Mouse (Mus musculus) kidney, adult 2 months (tissue): ENCODE results near the gene Cmbl. TPM values are rescaled to one million over a fixed set of nuclear protein-coding genes. Genes with fewer than 3 reads are reported as not detected.

Experiments used
- DNase-seq: peaks from one replicate; pipeline ENCODE4 v3.0.0; 2021
- H3K27ac ChIP-seq: fragments of 200-500 bp; 2 replicates; pipeline ENCODE4 v1.5.1; 2012; ENCODE audit warnings: low read depth, low read length, control low read depth, inconsistent platforms; ENCODE audit not compliant: insufficient read depth
- H3K27me3 ChIP-seq: fragments of 200-500 bp; replicated peaks from 2 replicates; pipeline ENCODE4 v1.6.1; 2012; ENCODE audit warnings: mild to moderate bottlenecking, moderate library complexity, low read length, inconsistent platforms; ENCODE audit not compliant: control insufficient read depth, insufficient read depth
- H3K36me3 ChIP-seq: fragments of 200-500 bp; 2 replicates; pipeline ENCODE4 v1.6.1; 2012; ENCODE audit warnings: mild to moderate bottlenecking, moderate library complexity, low read length, inconsistent platforms; ENCODE audit not compliant: control insufficient read depth, insufficient read depth
- H3K4me1 ChIP-seq: fragments of 200-500 bp; 2 replicates; pipeline ENCODE4 v1.6.1; 2011; ENCODE audit warnings: low read length; ENCODE audit not compliant: control insufficient read depth, insufficient read depth
- H3K4me3 ChIP-seq: fragments of 200-500 bp; 2 replicates; pipeline ENCODE4 v1.5.1; 2011; ENCODE audit warnings: mild to moderate bottlenecking, low read depth, low read length, control low read depth; ENCODE audit not compliant: insufficient read depth
- CTCF ChIP-seq: fragments of 200-500 bp; conservative IDR thresholded peaks from 2 replicates; pipeline ENCODE4 v1.5.1; 2011; ENCODE audit warnings: low read depth, mild to moderate bottlenecking, control low read depth, low read length, moderate library complexity, mixed read lengths; ENCODE audit not compliant: insufficient read depth, insufficient read length
- POLR2A ChIP-seq: fragments of 200-500 bp; IDR thresholded peaks from one replicate; pipeline ENCODE4 v1.6.1; 2011; ENCODE audit warnings: low read depth, low read length, control low read depth
- WGBS: fragments of 180-500 bp; shearing (Covaris S2); methylation state at CpG from one replicate; pipeline ENCODE4 v1.1.7; 2018; 5-methylcytosine and 5-hydroxymethylcytosine counted together
- polyA plus RNA-seq: library from polyadenylated mRNA; depleted of rRNA; stranded (reverse); fragments of >200 nt; gene quantifications from 2 replicates; pipeline ENCODE4 v1.2.3, GENCODE M21; 2012

Gene Cmbl
- polyA plus RNA-seq, 1 experiment = 361 TPM

GRCm38 (mm10) chr15:31529811-31530658, 35.2 kb upstream of the Cmbl start:
- H3K27me3 ChIP-seq = no peaks in the 10 kb centered on the region
- H3K4me3 ChIP-seq = peak overlapping the region; percentile 98
- DNase-seq = peak; percentile 71
- H3K4me1 ChIP-seq = peaks cover 2% of the 10 kb centered on the region; the same call in 1 of the 2 replicates
- TF ChIP-seq POLR2A = no peak
- no peak for TF ChIP-seq CTCF
- peak overlapping the region; percentile 94 for H3K27ac ChIP-seq
- no peaks in the 10 kb centered on the region for H3K36me3 ChIP-seq
- 1% methylated on average over 54 of the region's 56 CpGs for WGBS

DNA sequence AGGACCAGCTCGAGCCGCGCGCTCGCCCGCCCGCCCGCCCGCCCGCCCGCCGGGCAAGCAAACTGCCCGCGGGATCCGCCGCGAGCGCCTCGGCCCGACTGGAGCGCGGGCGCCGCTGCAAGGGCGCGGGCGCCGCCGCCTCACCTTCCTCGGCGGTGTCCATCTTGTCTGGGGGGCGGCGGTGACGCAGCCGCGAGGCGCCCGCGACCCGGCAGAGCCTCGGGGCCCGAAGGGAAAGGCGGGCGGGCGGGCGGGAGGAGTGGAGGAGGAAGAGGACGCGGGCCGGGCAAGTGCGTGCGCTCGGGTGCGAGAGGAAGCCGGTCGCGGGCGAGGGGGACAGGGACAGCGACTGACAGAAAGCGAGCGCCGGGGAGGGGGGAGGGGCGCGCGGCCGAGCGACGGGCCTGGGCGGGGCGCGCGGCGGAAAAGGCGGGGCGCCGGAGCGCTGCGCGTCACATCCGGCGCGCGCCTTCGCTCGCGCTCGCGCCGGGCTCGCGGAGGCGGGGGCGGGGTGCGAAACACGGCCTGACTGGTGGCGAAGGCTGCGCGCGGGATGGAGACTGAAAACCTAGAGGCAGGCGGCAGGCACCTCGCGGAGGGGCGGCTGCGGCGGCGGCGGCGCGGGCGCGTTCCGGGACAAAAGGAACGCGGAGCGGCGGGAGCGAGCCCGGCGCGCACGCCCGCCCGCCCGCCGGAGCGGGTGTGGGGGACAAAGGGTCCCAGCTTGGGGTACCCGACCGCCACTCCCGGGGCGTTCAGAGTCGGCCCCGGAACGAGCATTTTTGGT, 34.3 kb upstream of the Cmbl start, which contains the start of gene March6:
TSS of gene March6 (minus strand) at position 395 of the 787 bp plus-strand sequence.
- peak; percentile 93 for DNase-seq
- under 1% methylated on average over 127 of the region's 132 CpGs for WGBS
- TF ChIP-seq POLR2A (no peak), CTCF (no peak)
- Histone ChIP-seq H3K4me3 (peak within 1 kb of the TSS; percentile 98), H3K27ac (peak within 1 kb of the TSS; percentile 94), H3K36me3 (no peaks in the 10 kb centered on the region), H3K4me1 (peaks cover 2% of the 10 kb centered on the region; the same call in 1 of the 2 replicates), H3K27me3 (no peaks in the 10 kb centered on the region)

DNA sequence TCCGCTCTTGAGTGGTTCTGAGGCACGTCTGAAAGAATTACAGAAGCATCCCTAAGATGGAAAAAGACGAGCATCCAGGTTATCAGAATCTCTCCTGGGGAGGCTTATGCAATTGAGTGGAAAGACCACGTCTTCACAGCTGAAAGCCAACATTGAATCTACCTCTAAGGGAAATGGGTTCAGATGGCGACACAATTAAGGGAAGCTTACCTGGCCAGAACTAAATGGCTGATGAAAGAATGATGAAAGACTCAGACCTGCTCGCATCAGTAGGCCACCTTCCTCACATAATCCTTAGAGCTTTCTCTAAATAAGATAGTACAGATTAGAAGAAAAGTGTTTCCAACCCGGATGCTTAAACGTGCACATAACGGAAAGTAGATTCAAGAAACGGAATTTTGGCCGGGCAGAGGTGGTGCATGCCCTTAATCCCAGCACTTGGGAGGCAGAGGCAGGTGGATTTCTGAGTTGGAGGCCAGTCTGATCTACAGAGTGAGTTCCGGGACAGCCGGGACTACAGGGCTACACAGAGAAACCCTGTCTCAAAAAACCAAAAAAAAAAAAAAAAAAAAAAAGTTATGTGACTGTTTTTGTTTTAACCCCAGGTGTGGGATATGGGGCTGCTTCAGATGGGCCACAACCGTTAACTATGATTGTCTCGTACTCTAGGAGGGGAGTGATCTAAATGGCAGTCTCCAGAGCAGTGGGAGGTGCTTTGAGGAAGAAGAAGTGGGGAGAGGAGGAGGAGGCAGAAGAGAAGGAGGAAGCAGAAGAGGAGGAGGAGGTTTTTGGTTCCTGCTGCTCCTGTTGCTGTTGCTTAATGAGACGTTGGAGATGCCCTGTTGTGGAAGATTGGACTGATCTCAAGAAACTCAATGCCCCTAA, 33.5 kb upstream of the Cmbl start:
- TF ChIP-seq CTCF = no peak
- no peak for TF ChIP-seq POLR2A
- peak overlapping the region; percentile 98 for H3K4me3 ChIP-seq
- no peaks in the 10 kb centered on the region for H3K36me3 ChIP-seq
- H3K27ac ChIP-seq = peak overlapping the region; percentile 42
- WGBS = 16% methylated on average over 16 of the region's 16 CpGs
- no peaks in the 10 kb centered on the region for H3K27me3 ChIP-seq
- DNase-seq = no peak
- peaks cover 2% of the 10 kb centered on the region; the same call in 1 of the 2 replicates for H3K4me1 ChIP-seq

- TF ChIP-seq POLR2A = no peak
- TF ChIP-seq CTCF = no peak
- no peak for DNase-seq
- no peaks in the 10 kb centered on the region for H3K36me3 ChIP-seq
- H3K27me3 ChIP-seq = no peaks in the 10 kb centered on the region
- H3K4me1 ChIP-seq = peaks cover 2% of the 10 kb centered on the region; the same call in 1 of the 2 replicates
- H3K4me3 ChIP-seq = no peak overlapping the region
- WGBS = 96% methylated on average over 2 of the region's 2 CpGs
- no peak overlapping the region for H3K27ac ChIP-seq
Measured at GRCm38 (mm10) chr15:31532331-31533021, 32.7 kb upstream of the Cmbl start.

GRCm38 (mm10) chr15:31533529-31533928, 31.7 kb upstream of the Cmbl start:
- Histone ChIP-seq H3K4me1 (no peaks in the 10 kb centered on the region; the same call in 1 of the 2 replicates), H3K4me3 (no peak overlapping the region), H3K36me3 (no peaks in the 10 kb centered on the region), H3K27ac (no peak overlapping the region), H3K27me3 (no peaks in the 10 kb centered on the region)
- 94% methylated on average over 2 of the region's 2 CpGs for WGBS
- DNase-seq = no peak
- no peak for TF ChIP-seq POLR2A
- TF ChIP-seq CTCF = no peak
